Mouse (Mus musculus) granulocyte monocyte progenitor cell, adult 5-6 weeks (primary cell): ENCODE measurements around the gene Otx2. TPM values are rescaled to one million over a fixed set of nuclear protein-coding genes. Genes with fewer than 3 reads are reported as not detected.
A peak's percentile ranks its signal among the peaks of the same experiment; 100 is the strongest.
"Not testable (repeated sequence)": the region's sequence is repeated elsewhere in the genome, so short reads cannot be mapped to it uniquely, and the experiment has no call there.

ENCODE experiments used
- ATAC-seq: replicated peaks from 2 replicates; pipeline ENCODE4 v1.8.0; 2016; ENCODE audit warnings: mild to moderate bottlenecking, moderate TSS enrichment, inconsistent platforms; ENCODE audit not compliant: poor library complexity, severe bottlenecking
- total RNA-seq, 2 experiments: library from RNA; stranded (forward) in 1 of 2; stranded (reverse) in 1 of 2; fragments of 200-712, 200-1000 nt in 1 of 2; fragments of >200 nt in 1 of 2; fragmentation: Nextera tagmentation in 1 of 2; gene quantifications; 2 replicates each; pipeline ENCODE4 v1.2.3; 2014 to 2017

Gene Otx2
- total RNA-seq, 2 experiments from 2014 or later = not detected

GRCm38 (mm10) chr14:48655073-48655791, 18.4 kb downstream of the Otx2 start:
- 0 out of 2 replicates have a peak, but pooled peaks have one; percentile 35 for ATAC-seq

GRCm38 (mm10) chr14:48654551-48655072, 19.0 kb downstream of the Otx2 start:
- no peak for ATAC-seq

- ATAC-seq = no peak
Measured at GRCm38 (mm10) chr14:48653676-48654510, 19.7 kb downstream of the Otx2 start.

- ATAC-seq = no peak
Measured at GRCm38 (mm10) chr14:48653081-48653480, 20.5 kb downstream of the Otx2 start.

- ATAC-seq = no peak
Measured at GRCm38 (mm10) chr14:48652256-48652655, 21.4 kb downstream of the Otx2 start.

- ATAC-seq = no peak
Measured at GRCm38 (mm10) chr14:48651471-48652211, 22.0 kb downstream of the Otx2 start.

- ATAC-seq = no peak
Measured at GRCm38 (mm10) chr14:48641462-48642395, 31.9 kb downstream of the Otx2 start.

- no peak for ATAC-seq
Measured at GRCm38 (mm10) chr14:48633141-48633540, 40.5 kb downstream of the Otx2 start.

GRCm38 (mm10) chr14:48632335-48632734, 41.3 kb downstream of the Otx2 start:
- ATAC-seq = no peak

GRCm38 (mm10) chr14:48631486-48631885, 42.1 kb downstream of the Otx2 start:
- no peak for ATAC-seq

- no peak for ATAC-seq
Measured at GRCm38 (mm10) chr14:48629404-48629803, 44.2 kb downstream of the Otx2 start.

GRCm38 (mm10) chr14:48626271-48626670, 47.3 kb downstream of the Otx2 start:
- ATAC-seq = no peak

- ATAC-seq = no peak
Measured at GRCm38 (mm10) chr14:48625331-48625694, 48.3 kb downstream of the Otx2 start.

- ATAC-seq = no peak
Measured at GRCm38 (mm10) chr14:48624596-48625330, 48.9 kb downstream of the Otx2 start.

- not testable (repeated sequence) for ATAC-seq
Measured at GRCm38 (mm10) chr14:48622726-48623125, 50.9 kb downstream of the Otx2 start.

- no peak for ATAC-seq
Measured at GRCm38 (mm10) chr14:48616361-48616760, 57.3 kb downstream of the Otx2 start.

GRCm38 (mm10) chr14:48608641-48609310, 64.8 kb downstream of the Otx2 start:
- no peak for ATAC-seq
